Mouse (Mus musculus) urinary bladder, postnatal 4 days (tissue): ENCODE measurements around the gene Tpm3.
A peak's percentile ranks its signal among the peaks of the same experiment; 100 is the strongest.

Experiments used
- DNase-seq, 2 experiments: peaks; one replicate each; pipeline ENCODE4 v3.0.0; 2021 to 2022; ENCODE audit warnings: low spot score in 2 of 2

The Tpm3 gene

GRCm38 (mm10) chr3:90072294-90072693 lies at the start of gene Tpm3:
Tpm3 (plus strand) TSS chr3:90072649.
- no peak for DNase-seq

DNA sequence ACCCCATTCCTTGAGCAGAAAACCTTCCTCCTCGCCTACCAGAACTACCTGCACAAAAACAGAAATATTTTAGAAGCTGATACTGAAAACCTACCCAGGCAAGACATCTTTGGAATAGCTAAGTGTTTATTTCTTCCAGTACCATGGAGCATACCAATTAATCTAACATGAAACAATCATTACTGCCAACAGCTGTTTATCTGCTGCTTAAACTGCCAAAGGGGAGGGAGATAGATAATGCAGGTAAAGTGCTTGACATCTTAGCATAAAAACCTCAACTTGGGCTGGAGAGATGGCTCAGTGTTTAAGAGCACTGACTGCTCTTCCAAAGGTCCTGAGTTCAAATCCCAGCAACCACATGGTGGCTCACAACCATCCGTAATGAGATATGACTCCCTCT lies 37.8 kb upstream of the Tpm3 start:
- no peak for DNase-seq

DNA sequence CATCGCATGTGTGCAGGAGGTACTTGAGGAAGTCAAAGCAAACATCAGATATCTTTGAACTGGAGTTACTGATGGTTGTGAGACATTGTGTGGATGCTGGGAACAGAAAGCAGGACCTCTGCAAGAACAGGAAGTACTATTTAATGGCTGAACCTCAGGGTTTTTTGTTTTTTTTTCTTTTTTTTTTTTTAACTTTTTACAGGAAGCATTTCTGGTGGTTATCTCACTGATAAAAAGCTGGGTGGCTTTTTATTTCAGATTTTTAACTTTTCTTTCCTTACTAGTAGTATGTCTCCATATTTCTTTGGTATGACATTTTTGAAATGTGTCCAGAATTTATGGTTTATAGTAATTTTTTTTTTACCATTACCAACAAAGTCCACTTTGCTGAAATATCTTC lies 36.2 kb upstream of the Tpm3 start:
- no peak for DNase-seq

DNA sequence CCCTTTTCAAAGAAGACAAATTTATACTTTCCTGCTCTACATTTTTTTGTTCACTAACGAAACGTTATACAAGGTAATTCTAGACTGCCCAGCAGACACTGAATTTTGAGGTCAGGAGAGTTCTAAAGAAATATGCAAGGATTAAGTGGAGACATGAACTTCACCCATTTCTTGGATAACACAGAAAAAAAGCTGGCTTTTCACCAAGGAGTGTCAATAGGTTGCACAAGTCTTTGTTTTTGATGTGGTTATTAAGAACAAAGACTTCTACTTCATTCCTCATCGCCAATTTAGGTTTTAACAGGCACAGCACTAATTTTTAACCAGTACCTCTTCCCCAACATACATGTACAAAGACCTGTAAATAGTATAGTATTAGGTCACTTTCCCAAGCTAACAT lies 22.8 kb upstream of the Tpm3 start:
- no peak for DNase-seq

GRCm38 (mm10) chr3:90051441-90052350 lies 20.8 kb upstream of the Tpm3 start, which contains the start of gene 4933434E20Rik:
4933434E20Rik (plus strand) TSS chr3:90051636.
- peak; percentile 50 to 66 for DNase-seq

DNA sequence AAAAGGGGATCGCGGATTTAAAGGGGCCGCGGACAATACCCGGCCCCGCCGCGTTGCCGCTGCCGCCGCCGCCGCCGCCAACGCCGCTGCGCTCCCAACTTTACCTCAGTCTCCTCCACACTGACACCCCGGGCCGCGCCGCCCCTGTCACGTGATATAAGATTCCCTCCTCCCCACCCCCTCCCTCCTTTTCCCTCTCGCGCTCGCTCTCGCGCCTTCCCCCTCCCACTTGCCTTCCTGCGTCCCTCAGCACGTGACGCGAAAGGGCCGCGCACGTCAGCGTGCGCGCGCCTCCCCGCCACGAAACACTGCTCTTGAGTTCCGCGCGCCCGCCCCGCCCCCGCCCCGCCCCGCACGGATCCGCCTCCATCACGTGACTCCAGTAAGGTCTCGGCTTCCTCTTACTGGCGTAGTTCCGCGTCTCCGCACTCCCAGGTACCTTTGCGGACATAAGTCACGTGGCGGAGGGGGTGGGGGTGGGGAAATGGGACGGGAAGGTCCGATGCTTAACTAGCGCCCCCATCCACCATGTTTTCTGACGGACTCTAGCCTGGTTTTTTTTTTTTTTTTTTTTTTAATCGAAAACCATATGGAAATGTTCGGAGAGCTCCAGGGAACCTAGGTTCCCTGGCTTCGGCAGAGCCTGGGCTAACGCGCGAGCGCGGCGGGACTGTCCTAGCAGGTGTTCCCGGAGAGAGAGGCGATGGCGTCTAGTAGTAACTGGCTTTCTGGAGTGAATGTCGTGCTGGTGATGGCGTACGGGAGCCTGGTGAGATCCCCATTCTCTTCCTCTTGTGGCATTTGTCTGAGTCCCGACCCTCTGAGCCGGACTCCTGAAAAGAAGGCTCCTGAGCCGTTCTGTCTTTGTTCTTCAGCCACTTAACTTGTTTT lies 19.9 kb upstream of the Tpm3 start, which contains the start of gene Ubap2l:
Gene Ubap2l (minus strand): TSS at position 278 of the 891 bp plus-strand sequence.
- peak; percentile 94 to 96 for DNase-seq

- no peak for DNase-seq
Observed at GRCm38 (mm10) chr3:90061549-90061948, 10.9 kb upstream of the Tpm3 start.

GRCm38 (mm10) chr3:90062539-90062938 lies 9.9 kb upstream of the Tpm3 start:
- no peak for DNase-seq

- DNase-seq = no peak
Observed at GRCm38 (mm10) chr3:90064383-90064782, 8.1 kb upstream of the Tpm3 start.

- peak in 1 of 2 experiments; percentile 17 for DNase-seq
Observed at GRCm38 (mm10) chr3:90065553-90065952, 6.9 kb upstream of the Tpm3 start.

DNA sequence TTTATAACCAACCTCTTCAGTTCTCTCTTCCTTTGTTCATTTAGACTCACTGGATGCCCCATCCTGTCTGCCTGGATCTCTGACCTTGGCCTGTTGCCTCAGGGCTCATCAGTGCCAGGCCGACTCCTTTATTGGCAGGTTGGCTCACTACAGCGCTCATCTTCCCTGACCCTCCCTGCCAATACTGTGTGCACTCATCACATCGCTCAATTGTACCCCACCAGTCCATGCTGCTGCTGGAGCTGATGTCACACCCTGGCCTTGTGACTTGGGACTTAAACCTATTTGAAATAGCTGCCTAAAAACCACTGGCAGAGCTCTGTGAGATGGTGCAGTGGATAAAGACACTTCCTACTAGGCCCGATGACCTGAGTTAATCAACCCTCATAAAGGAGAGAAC lies 4.6 kb upstream of the Tpm3 start:
- DNase-seq = no peak

GRCm38 (mm10) chr3:90069688-90070087 lies 2.8 kb upstream of the Tpm3 start:
- no peak for DNase-seq

DNA sequence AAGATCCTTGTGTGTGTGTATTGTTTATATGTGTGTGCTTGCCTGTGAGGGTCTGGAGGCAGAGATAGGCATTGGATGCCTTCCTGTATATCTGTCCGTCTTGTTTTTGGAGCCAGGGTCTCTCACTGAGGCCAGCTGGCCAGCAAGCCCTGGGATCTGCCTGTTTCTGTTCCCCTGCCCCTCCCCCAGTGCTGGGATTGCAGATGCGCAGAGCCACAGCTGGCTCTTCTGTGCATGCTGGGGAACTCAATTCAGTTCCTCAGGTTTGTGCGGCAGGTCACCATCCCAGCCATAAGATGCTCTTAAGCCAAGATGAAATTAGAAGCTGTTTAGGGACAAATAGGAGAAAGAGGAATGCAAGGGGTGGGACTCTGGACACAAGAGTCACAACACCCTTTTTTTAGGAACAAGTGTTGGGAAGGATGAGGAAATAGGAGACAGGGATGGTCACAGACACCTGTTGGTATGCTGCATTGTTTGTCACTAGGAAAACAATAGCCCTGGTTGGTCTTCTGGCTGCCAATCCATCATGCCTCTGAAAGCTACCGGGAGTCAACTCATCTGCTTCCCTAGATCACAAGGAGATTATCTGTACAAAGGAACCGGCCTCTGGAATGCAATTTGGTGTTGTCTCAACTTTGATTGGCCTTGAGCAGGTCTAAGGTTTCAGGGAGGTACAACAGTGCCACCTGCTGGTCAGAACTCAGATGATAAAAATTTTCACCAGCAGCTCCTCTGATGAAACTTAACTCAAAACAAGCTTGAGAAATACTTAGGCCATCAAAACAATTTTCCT lies 4.7 kb downstream of the Tpm3 start:
- DNase-seq = peak; percentile 72 to 85

- DNase-seq = no peak
Observed at GRCm38 (mm10) chr3:90078224-90078623, 5.8 kb downstream of the Tpm3 start.

GRCm38 (mm10) chr3:90079133-90079762 lies 6.8 kb downstream of the Tpm3 start:
- peak; percentile 93 for DNase-seq

GRCm38 (mm10) chr3:90079763-90080497 lies 7.5 kb downstream of the Tpm3 start:
- DNase-seq = peak; percentile 72 to 77

DNA sequence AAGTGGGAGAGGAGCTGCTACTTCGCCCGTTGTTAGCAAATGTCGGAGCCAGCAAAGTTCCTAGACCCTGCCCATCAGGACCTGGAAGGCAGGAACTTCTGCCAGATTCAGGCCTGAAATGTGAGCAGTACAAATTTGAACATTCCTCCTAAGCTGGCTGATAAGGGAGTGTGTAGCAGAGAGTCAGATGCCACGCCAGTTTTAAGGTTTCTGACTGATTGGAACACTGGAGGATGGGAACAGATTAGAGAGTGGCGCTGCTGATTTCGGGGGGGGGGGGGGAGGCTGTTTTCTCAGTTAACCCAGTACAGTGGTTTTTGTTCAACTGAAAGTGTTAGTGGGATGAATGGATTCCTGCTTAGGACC lies 8.0 kb downstream of the Tpm3 start:
- DNase-seq = no peak

DNA sequence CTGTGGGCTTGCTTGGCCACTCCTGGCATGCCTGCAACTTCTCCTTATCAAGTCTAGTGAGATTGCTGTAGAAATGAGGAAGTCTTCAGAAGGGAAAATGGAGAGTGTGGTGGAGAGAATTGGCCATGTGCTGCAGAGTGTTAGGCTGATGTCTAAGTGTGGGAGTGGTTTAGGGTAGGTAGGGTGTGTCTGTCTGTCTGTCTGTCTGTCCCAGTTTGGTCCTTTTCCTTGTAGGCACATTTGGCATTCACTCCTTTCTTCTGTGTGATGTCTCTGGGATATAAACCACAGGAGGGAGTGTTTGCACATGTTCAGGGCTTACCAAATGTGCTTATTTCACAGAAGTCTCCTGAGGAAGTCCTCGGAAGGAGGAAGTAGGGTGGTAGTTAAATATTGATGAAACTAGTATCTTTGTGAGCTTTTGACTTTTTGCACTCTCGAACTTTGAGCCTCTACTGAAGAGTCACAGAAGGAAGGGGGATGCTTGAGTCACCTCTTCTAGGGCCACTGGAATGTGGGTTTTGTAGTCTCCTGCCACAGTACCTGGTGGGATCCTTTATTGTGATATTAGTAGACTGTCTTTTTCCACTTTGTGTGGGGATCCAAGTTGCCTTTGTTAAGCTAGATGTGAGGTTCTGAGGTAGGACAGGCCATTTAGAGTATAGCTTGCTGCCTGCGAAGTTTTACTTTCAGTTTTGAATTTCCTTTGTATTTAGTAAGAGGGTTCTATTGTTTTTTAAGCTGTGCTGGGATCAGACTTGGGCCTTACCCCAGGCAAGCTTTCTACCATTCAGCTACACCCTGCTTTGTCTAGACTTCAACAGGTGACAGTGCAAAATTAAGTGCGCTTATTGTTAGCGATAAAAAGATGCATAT lies 9.2 kb downstream of the Tpm3 start:
- DNase-seq = no peak

- DNase-seq = no peak
Observed at GRCm38 (mm10) chr3:90083034-90083433, 10.6 kb downstream of the Tpm3 start.
